Mouse (Mus musculus): ENCODE results near the gene Nupr1.

- TF ChIP-seq POLR2A (IDR thresholded peaks at IDR 0.05; ENCODE audit: control insufficient read depth in 1 of 2, insufficient read depth in 1 of 2, low read depth in 1 of 2, low read length in 2 of 2, poor library complexity in 1 of 2) (no peak), CTCF (IDR thresholded peaks at IDR 0.05 in 2 of 3, conservative IDR thresholded peaks at IDR 0.05 in 1 of 3; ENCODE audit: control insufficient read depth in 1 of 3, insufficient read depth in 1 of 3, low read depth in 2 of 3, low read length in 3 of 3, poor library complexity in 1 of 3, severe bottlenecking in 1 of 3) (no peak), EP300 (IDR thresholded peaks at IDR 0.05; ENCODE audit: low read depth in 1 of 2, low read length in 2 of 2) (peak; percentile 93 to 97), SMC3 (IDR thresholded peaks at IDR 0.05; ENCODE audit: low read depth, low read length) (no peak), USF1 (IDR thresholded peaks at IDR 0.05; ENCODE audit: low read depth, low read length) (0 out of 2 replicates have a peak, but pooled peaks have one; percentile 23), ZMIZ1 (IDR thresholded peaks at IDR 0.05; ENCODE audit: low read depth, low read length) (peak; percentile 68), POLR2AphosphoS2 (IDR thresholded peaks at IDR 0.05; ENCODE audit: low read length) (no peak), ZC3H11A (IDR thresholded peaks at IDR 0.05; ENCODE audit: low read depth, low read length) (peak; percentile 33; the same call in 1 of the 2 replicates), ZNF384 (IDR thresholded peaks at IDR 0.05; ENCODE audit: low read depth, low read length) (peak; percentile 46; the same call in 1 of the 2 replicates), UBTF (IDR thresholded peaks at IDR 0.05; ENCODE audit: borderline replicate concordance, insufficient read depth, low read depth, low read length) (no peak), TCF12 (IDR thresholded peaks at IDR 0.05; ENCODE audit: low read depth, low read length) (peak; percentile 97), GATA1 (IDR thresholded peaks at IDR 0.05; ENCODE audit: low read depth, low read length) (peak; percentile 100)
Measured at GRCm38 (mm10) chr7:126650852-126651251, 20.2 kb upstream of the Nupr1 start.

Data from MEL (cell line).